Mouse (Mus musculus): ENCODE measurements around the gene Gramd1b. TPM values are rescaled to one million over a fixed set of nuclear protein-coding genes. Genes with fewer than 3 reads are reported as not detected.

Gene Gramd1b
- polyA plus RNA-seq, 1 experiment: 20.3 TPM

DNA sequence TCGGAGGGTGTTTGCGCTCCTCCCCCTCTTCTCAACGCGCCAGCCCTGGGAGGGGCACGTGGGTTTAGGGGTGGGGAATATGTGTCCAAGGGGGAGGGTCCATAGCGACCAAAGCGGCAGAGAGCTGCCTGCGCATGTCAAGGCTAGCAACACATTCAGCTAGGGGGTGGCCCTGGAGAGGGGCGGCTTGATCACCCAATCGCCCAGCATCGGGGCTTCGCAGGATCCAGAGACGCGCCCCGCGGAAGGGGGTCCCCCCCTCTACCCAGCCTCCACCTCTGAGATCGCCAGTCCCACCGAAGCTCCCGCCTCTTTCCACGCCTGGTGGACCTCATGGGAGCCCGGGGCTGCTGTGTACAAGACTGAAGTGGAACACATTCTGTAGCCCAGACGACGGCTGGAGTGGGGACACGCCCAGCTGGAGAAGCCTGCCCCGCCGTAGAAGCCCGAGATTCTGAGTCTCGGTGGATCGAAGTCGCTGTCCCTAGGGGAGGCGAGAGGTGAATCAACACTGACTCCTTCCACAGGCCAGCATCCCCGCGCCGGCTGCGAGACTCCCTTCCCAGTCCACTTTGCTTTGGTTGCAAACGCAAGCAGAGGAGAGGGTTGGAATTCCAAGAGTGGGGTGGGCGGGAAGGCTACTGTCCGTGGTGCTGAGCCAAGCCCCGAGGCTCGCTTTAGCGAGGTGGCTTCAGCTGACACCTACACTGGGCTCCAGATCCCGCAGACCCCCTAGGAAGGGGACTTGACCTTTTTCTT lies 261.9 kb downstream of the Gramd1b start, which contains the start of gene Scn3b:
Scn3b (plus strand) TSS at position 115 of the 759 bp plus-strand sequence.
- DNase-seq (ENCODE audit: low read depth in 1 of 2, low spot score in 2 of 2): no peak
- 4% methylated on average over 42 of the region's 42 CpGs for WGBS
- peak within 1 kb of the TSS; percentile 4; the same call in 1 of the 2 replicates for H3K4me3 ChIP-seq (ENCODE audit: extremely low read depth, insufficient read depth, insufficient read length)

DNA sequence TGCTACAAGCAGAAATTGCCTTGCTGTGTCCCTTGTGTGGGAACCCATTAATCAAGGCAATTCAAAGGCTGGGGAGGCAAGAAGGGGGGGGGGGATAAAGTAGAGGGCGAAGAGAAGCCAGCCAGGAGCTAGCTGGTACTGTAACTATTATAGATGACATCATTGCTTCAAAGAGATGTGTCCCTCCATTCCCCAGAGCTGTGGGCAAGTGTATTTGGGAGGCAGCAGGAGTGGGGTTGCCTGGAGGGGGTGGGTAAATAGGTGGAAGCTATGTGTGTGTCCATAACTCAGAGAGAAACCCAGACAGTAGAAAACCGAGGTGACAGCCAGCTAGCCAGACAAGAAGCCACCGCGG lies 262.5 kb downstream of the Gramd1b start:
- TF ChIP-seq CTCF (IDR thresholded peaks at IDR 0.05; ENCODE audit: extremely low read depth, insufficient read depth, insufficient read length, insufficient replicate concordance): no peak
- TF ChIP-seq POLR2A (IDR thresholded peaks at IDR 0.05; ENCODE audit: low read depth, low read length): no peak
- Histone ChIP-seq H3K4me1 (ENCODE audit: control insufficient read depth, insufficient read depth, insufficient read length) (no peaks in the 10 kb centered on the region), H3K36me3 (ENCODE audit: control insufficient read depth, insufficient read depth, low read length) (no peaks in the 10 kb centered on the region), H3K4me3 (ENCODE audit: extremely low read depth, insufficient read depth, insufficient read length) (peak overlapping the region; percentile 4; the same call in 1 of the 2 replicates), H3K27me3 (ENCODE audit: control insufficient read depth, insufficient read depth, low read length) (no peaks in the 10 kb centered on the region), H3K27ac (ENCODE audit: insufficient read depth, low read length) (no peak overlapping the region)
- DNase-seq (ENCODE audit: low read depth in 1 of 2, low spot score in 2 of 2): no peak
- 0% methylated on average over 4 of the region's 4 CpGs for WGBS

More for the DNA sequence above, 261.9 kb downstream of the Gramd1b start, which contains the start of gene Scn3b:
- Histone ChIP-seq H3K27ac (ENCODE audit: insufficient read depth, low read length) (no peak within 1 kb of the TSS), H3K36me3 (ENCODE audit: control insufficient read depth, insufficient read depth, low read length) (no peaks in the 10 kb centered on the region), H3K27me3 (ENCODE audit: control insufficient read depth, insufficient read depth, low read length) (no peaks in the 10 kb centered on the region), H3K4me1 (ENCODE audit: control insufficient read depth, insufficient read depth, insufficient read length) (no peaks in the 10 kb centered on the region)
- TF ChIP-seq CTCF (IDR thresholded peaks at IDR 0.05; ENCODE audit: extremely low read depth, insufficient read depth, insufficient read length, insufficient replicate concordance) (no peak), POLR2A (IDR thresholded peaks at IDR 0.05; ENCODE audit: low read depth, low read length) (no peak)

DNA sequence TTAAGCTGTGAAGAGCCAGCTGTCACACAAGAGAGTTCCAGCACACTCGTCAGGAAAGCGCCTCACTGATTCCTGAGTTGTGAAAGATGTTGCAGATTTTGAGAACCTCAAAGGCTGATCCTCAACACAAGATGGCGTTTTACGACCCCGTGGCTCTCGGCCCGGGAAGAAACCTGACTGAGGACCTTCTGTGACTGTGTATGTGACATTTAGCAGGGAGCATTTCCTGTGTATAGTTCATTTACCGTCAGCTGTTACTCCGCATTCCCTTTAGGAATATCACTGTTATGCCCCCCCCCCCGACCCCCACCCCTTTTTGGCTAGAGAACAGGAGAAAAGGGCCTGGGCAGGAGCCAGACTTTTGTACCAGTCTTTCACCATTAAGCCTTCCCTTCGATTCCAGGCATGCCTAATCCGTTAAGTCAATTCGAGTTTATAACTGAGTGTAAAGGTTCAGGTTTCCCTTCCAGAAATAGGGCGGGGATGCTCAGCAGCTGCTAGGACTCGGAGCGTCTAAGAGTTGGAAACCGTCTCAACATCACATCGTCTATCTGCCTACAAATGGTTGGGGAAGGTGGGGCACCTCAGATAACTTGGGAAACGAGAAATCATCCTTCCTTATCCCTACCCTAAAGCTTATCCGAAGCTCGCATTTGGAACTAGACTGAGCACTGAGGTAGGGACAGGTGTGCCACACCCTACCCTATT lies 263.0 kb downstream of the Gramd1b start:
- no peak overlapping the region for H3K4me3 ChIP-seq (ENCODE audit: extremely low read depth, insufficient read depth, insufficient read length)
- WGBS: 24% methylated on average over 21 of the region's 21 CpGs
- no peak for DNase-seq (ENCODE audit: low read depth in 1 of 2, low spot score in 2 of 2)
- TF ChIP-seq CTCF (IDR thresholded peaks at IDR 0.05; ENCODE audit: extremely low read depth, insufficient read depth, insufficient read length, insufficient replicate concordance) (no peak), POLR2A (IDR thresholded peaks at IDR 0.05; ENCODE audit: low read depth, low read length) (no peak)
- H3K27me3 ChIP-seq (ENCODE audit: control insufficient read depth, insufficient read depth, low read length): no peaks in the 10 kb centered on the region
- H3K4me1 ChIP-seq (ENCODE audit: control insufficient read depth, insufficient read depth, insufficient read length): no peaks in the 10 kb centered on the region
- H3K36me3 ChIP-seq (ENCODE audit: control insufficient read depth, insufficient read depth, low read length): no peaks in the 10 kb centered on the region
- H3K27ac ChIP-seq (ENCODE audit: insufficient read depth, low read length): no peak overlapping the region

DNA sequence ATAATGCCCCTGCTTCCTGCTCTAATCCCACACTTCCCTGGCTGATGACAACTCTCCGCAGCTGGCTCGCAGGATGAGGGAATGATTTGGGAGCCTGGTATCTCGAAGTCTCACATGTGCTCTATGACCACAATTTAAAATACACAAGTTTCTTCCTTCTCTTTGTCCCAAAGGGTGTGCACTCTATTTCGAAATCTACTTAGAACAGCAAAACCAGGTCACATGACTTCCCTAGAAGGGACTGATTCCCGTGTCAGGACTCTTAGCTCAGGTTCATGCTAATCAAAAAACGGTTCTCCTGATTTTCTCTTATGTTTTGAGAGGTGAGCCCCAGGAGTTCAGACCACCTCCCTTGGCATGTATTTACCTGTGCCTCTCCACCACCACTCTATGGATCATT lies 267.3 kb downstream of the Gramd1b start:
- Histone ChIP-seq H3K27ac (ENCODE audit: insufficient read depth, low read length) (no peak overlapping the region), H3K36me3 (ENCODE audit: control insufficient read depth, insufficient read depth, low read length) (no peaks in the 10 kb centered on the region), H3K4me1 (ENCODE audit: control insufficient read depth, insufficient read depth, insufficient read length) (no peaks in the 10 kb centered on the region), H3K4me3 (ENCODE audit: extremely low read depth, insufficient read depth, insufficient read length) (no peak overlapping the region), H3K27me3 (ENCODE audit: control insufficient read depth, insufficient read depth, low read length) (no peaks in the 10 kb centered on the region)
- TF ChIP-seq CTCF (IDR thresholded peaks at IDR 0.05; ENCODE audit: extremely low read depth, insufficient read depth, insufficient read length, insufficient replicate concordance): no peak
- no peak for TF ChIP-seq POLR2A (IDR thresholded peaks at IDR 0.05; ENCODE audit: low read depth, low read length)
- no peak for DNase-seq (ENCODE audit: low read depth in 1 of 2, low spot score in 2 of 2)
- WGBS: 37% methylated on average over 6 of the region's 6 CpGs

DNA sequence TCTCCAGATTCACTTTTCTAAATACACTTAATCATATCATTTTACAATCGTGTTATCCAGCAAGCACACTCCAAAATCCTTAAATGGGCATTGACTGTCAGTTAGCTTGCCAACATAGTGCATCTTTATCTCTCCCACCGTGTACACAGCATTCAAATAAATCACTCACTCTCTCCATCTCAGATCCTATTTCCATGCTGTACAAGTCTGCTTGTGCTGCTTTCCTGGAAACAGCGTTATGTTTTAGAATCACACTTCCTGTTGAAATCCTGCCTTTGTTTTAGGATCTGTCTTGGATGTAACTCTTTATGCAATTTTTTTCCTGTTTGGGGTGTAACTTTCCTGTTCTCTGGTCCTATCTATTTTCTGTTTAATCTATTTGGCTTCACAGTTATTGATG lies 278.7 kb downstream of the Gramd1b start:
- no peak for DNase-seq (ENCODE audit: low read depth in 1 of 2, low spot score in 2 of 2)
- Histone ChIP-seq H3K27me3 (ENCODE audit: control insufficient read depth, insufficient read depth, low read length) (no peaks in the 10 kb centered on the region), H3K36me3 (ENCODE audit: control insufficient read depth, insufficient read depth, low read length) (no peaks in the 10 kb centered on the region), H3K4me1 (ENCODE audit: control insufficient read depth, insufficient read depth, insufficient read length) (no peaks in the 10 kb centered on the region), H3K4me3 (ENCODE audit: extremely low read depth, insufficient read depth, insufficient read length) (no peak overlapping the region), H3K27ac (ENCODE audit: insufficient read depth, low read length) (no peak overlapping the region)
- 50% methylated on average over 3 of the region's 3 CpGs for WGBS
- TF ChIP-seq CTCF (IDR thresholded peaks at IDR 0.05; ENCODE audit: extremely low read depth, insufficient read depth, insufficient read length, insufficient replicate concordance): no peak
- TF ChIP-seq POLR2A (IDR thresholded peaks at IDR 0.05; ENCODE audit: low read depth, low read length): no peak

DNA sequence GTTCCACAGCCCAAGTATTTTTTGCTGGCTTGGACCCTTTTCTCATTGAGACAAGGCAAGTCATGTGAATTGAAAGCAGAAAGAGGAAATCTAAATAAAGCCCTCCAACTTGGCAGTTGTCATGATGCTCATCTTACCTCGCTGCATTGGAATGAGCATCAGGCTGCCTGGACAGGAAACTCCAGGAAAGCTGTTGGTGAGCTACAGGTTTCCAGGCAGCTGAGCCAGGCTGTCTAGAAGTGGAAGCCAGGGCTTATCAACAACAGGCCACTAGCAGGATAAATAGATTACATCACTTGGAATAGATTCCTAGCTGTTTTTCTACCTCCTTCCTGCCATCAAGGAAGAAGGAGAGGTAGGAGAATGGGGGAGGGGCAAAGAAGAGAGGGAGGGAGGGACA lies 282.1 kb downstream of the Gramd1b start:
- Histone ChIP-seq H3K4me3 (ENCODE audit: extremely low read depth, insufficient read depth, insufficient read length) (no peak overlapping the region), H3K4me1 (ENCODE audit: control insufficient read depth, insufficient read depth, insufficient read length) (no peaks in the 10 kb centered on the region), H3K36me3 (ENCODE audit: control insufficient read depth, insufficient read depth, low read length) (no peaks in the 10 kb centered on the region), H3K27ac (ENCODE audit: insufficient read depth, low read length) (no peak overlapping the region), H3K27me3 (ENCODE audit: control insufficient read depth, insufficient read depth, low read length) (no peaks in the 10 kb centered on the region)
- WGBS: 63% methylated on average over 1 of the region's 1 CpGs
- no peak for DNase-seq (ENCODE audit: low read depth in 1 of 2, low spot score in 2 of 2)
- no peak for TF ChIP-seq POLR2A (IDR thresholded peaks at IDR 0.05; ENCODE audit: low read depth, low read length)
- no peak for TF ChIP-seq CTCF (IDR thresholded peaks at IDR 0.05; ENCODE audit: extremely low read depth, insufficient read depth, insufficient read length, insufficient replicate concordance)

DNA sequence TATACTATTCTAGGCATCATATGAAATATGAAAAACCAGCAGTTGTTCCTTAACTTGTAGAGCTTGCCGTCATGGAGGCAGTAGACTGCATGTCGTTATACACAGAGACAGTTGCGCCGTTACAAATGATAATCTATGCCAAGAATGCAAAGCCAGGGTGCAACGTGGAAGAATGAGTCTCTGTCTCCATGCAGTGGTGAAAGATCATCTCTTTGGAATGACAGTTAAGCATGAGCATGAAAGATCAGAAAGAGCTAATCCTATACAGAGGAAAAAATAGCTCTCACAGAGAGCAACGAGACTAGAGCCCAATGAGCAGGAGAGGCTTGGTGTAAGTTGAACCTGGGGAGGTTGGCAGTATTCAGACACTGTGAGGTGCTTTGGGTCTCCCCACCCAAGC lies 284.5 kb downstream of the Gramd1b start:
- 89% methylated on average over 6 of the region's 6 CpGs for WGBS
- no peaks in the 10 kb centered on the region for H3K27me3 ChIP-seq (ENCODE audit: control insufficient read depth, insufficient read depth, low read length)

More for the DNA sequence above, 284.5 kb downstream of the Gramd1b start:
- Histone ChIP-seq H3K4me3 (ENCODE audit: extremely low read depth, insufficient read depth, insufficient read length) (no peak overlapping the region), H3K27ac (ENCODE audit: insufficient read depth, low read length) (no peak overlapping the region), H3K36me3 (ENCODE audit: control insufficient read depth, insufficient read depth, low read length) (no peaks in the 10 kb centered on the region), H3K4me1 (ENCODE audit: control insufficient read depth, insufficient read depth, insufficient read length) (no peaks in the 10 kb centered on the region)
- TF ChIP-seq POLR2A (IDR thresholded peaks at IDR 0.05; ENCODE audit: low read depth, low read length) (no peak), CTCF (IDR thresholded peaks at IDR 0.05; ENCODE audit: extremely low read depth, insufficient read depth, insufficient read length, insufficient replicate concordance) (no peak)
- DNase-seq (ENCODE audit: low read depth in 1 of 2, low spot score in 2 of 2): no peak
